Mouse (Mus musculus) embryonic facial prominence, embryonic 12.5 days (tissue): ENCODE results near the gene Camk2g. TPM values are rescaled to one million over a fixed set of nuclear protein-coding genes. Genes with fewer than 3 reads are reported as not detected.

Source experiments
- ATAC-seq: fragments of 200-750 bp; cut with Nextera tagmentation; 2 replicates; pipeline ENCODE4 v1.8.0; 2017; ENCODE audit not compliant: insufficient number of reproducible peaks, insufficient read depth, low FRiP score, low TSS enrichment
- H3K27ac ChIP-seq: fragments of 300-500 bp; sonication (generic); 2 replicates; pipeline ENCODE4 v1.5.1; 2016; ENCODE audit warnings: mild to moderate bottlenecking
- H3K27me3 ChIP-seq: fragments of 300-500 bp; sonication (generic); 2 replicates; pipeline ENCODE4 v1.6.1; 2016; ENCODE audit warnings: mild to moderate bottlenecking, moderate library complexity
- H3K36me3 ChIP-seq: fragments of 300-500 bp; sonication (generic); 2 replicates; pipeline ENCODE4 v1.6.1; 2016; ENCODE audit warnings: mild to moderate bottlenecking
- H3K4me1 ChIP-seq: fragments of 300-500 bp; sonication (generic); 2 replicates; pipeline ENCODE4 v1.6.1; 2016
- H3K4me2 ChIP-seq: fragments of 300-500 bp; sonication (generic); replicated peaks from 2 replicates; pipeline ENCODE4 v1.6.1; 2016; ENCODE audit warnings: mild to moderate bottlenecking, moderate library complexity
- H3K4me3 ChIP-seq: fragments of 300-500 bp; sonication (generic); 2 replicates; pipeline ENCODE4 v1.5.1; 2016; ENCODE audit warnings: mild to moderate bottlenecking
- H3K9ac ChIP-seq: fragments of 300-500 bp; sonication (generic); 2 replicates; pipeline ENCODE4 v1.6.1; 2016; ENCODE audit warnings: mild to moderate bottlenecking, moderate library complexity
- H3K9me3 ChIP-seq: fragments of 300-500 bp; sonication (generic); 2 replicates; pipeline ENCODE4 v1.6.1; 2016; ENCODE audit warnings: mild to moderate bottlenecking, moderate library complexity
- WGBS: fragments of 180-500 bp; shearing (Covaris S2); methylation state at CpG from one replicate; pipeline ENCODE4 v1.1.7; 2016; 5-methylcytosine and 5-hydroxymethylcytosine counted together
- polyA plus RNA-seq: library from polyadenylated mRNA; unstranded; fragments of >200 nt; fragmentation: Nextera tagmentation; extraction: Ambion mirVana; gene quantifications from 2 replicates; pipeline ENCODE4 v1.2.1, GENCODE M21; 2016

Gene Camk2g
- polyA plus RNA-seq, 1 experiment from 2014 or later, result 68.7 TPM

- Histone ChIP-seq H3K4me1 (0 out of 2 replicates have a peak, but pooled peaks cover 6% of the 10 kb centered on the region), H3K4me3 (no peak overlapping the region), H3K9me3 (no peaks in the 10 kb centered on the region), H3K4me2 (no peak overlapping the region), H3K27ac (no peak overlapping the region), H3K27me3 (no peaks in the 10 kb centered on the region), H3K9ac (no peak overlapping the region), H3K36me3 (no peaks in the 10 kb centered on the region)
- ATAC-seq, result 0 out of 2 replicates have a peak, but pooled peaks have one; percentile 32
- 88% methylated on average over 14 of the region's 14 CpGs for WGBS
Measured at GRCm38 (mm10) chr14:20806116-20806840, 12.4 kb upstream of the Camk2g start.

GRCm38 (mm10) chr14:20804964-20805672 lies 11.2 kb upstream of the Camk2g start:
- no peak overlapping the region for H3K4me3 ChIP-seq
- H3K9ac ChIP-seq, result no peak overlapping the region
- 80% methylated on average over 9 of the region's 9 CpGs for WGBS
- H3K27me3 ChIP-seq, result no peaks in the 10 kb centered on the region
- H3K27ac ChIP-seq, result no peak overlapping the region
- H3K4me1 ChIP-seq, result 0 out of 2 replicates have a peak, but pooled peaks cover 6% of the 10 kb centered on the region
- H3K36me3 ChIP-seq, result no peaks in the 10 kb centered on the region
- H3K9me3 ChIP-seq, result no peaks in the 10 kb centered on the region
- H3K4me2 ChIP-seq, result no peak overlapping the region
- ATAC-seq, result no peak

- no peak overlapping the region for H3K4me2 ChIP-seq
- ATAC-seq, result no peak
- H3K9me3 ChIP-seq, result no peaks in the 10 kb centered on the region
- no peak overlapping the region for H3K9ac ChIP-seq
- H3K27me3 ChIP-seq, result no peaks in the 10 kb centered on the region
- H3K4me1 ChIP-seq, result 0 out of 2 replicates have a peak, but pooled peaks cover 6% of the 10 kb centered on the region
- H3K4me3 ChIP-seq, result no peak overlapping the region
- H3K36me3 ChIP-seq, result no peaks in the 10 kb centered on the region
- H3K27ac ChIP-seq, result no peak overlapping the region
- 70% methylated on average over 5 of the region's 5 CpGs for WGBS
Measured at GRCm38 (mm10) chr14:20804481-20804880, 10.6 kb upstream of the Camk2g start.

GRCm38 (mm10) chr14:20803606-20803938 lies 9.7 kb upstream of the Camk2g start:
- no peak overlapping the region for H3K27ac ChIP-seq
- 5% methylated on average over 7 of the region's 7 CpGs for WGBS
- H3K27me3 ChIP-seq, result no peaks in the 10 kb centered on the region
- ATAC-seq, result peak; percentile 31; the same call in 1 of the 2 replicates
- no peak overlapping the region for H3K4me2 ChIP-seq
- no peak overlapping the region for H3K4me3 ChIP-seq
- 0 out of 2 replicates have a peak, but pooled peaks cover 6% of the 10 kb centered on the region for H3K4me1 ChIP-seq
- no peak overlapping the region for H3K9ac ChIP-seq
- no peaks in the 10 kb centered on the region for H3K36me3 ChIP-seq
- no peaks in the 10 kb centered on the region for H3K9me3 ChIP-seq

GRCm38 (mm10) chr14:20802926-20803605 lies 9.2 kb upstream of the Camk2g start:
- Histone ChIP-seq H3K27me3 (no peaks in the 10 kb centered on the region), H3K36me3 (no peaks in the 10 kb centered on the region), H3K9me3 (no peaks in the 10 kb centered on the region), H3K4me3 (no peak overlapping the region), H3K4me2 (no peak overlapping the region), H3K9ac (no peak overlapping the region), H3K4me1 (0 out of 2 replicates have a peak, but pooled peaks cover 6% of the 10 kb centered on the region), H3K27ac (no peak overlapping the region)
- ATAC-seq, result peak; percentile 42; the same call in 1 of the 2 replicates
- 42% methylated on average over 2 of the region's 2 CpGs for whole genome bisulfite sequencing

- Histone ChIP-seq H3K9me3 (no peaks in the 10 kb centered on the region), H3K4me3 (no peak overlapping the region), H3K4me2 (no peak overlapping the region), H3K9ac (no peak overlapping the region), H3K4me1 (peaks cover 18% of the 10 kb centered on the region), H3K36me3 (no peaks in the 10 kb centered on the region), H3K27me3 (no peaks in the 10 kb centered on the region), H3K27ac (no peak overlapping the region)
- no peak for ATAC-seq
- WGBS, result 9% methylated on average over 7 of the region's 7 CpGs
Measured at GRCm38 (mm10) chr14:20798761-20799160, 4.9 kb upstream of the Camk2g start.

- no peak overlapping the region for H3K27ac ChIP-seq
- 73% methylated on average over 6 of the region's 6 CpGs for WGBS
- no peak for ATAC-seq
- H3K9me3 ChIP-seq, result no peaks in the 10 kb centered on the region
- H3K36me3 ChIP-seq, result no peaks in the 10 kb centered on the region
- no peak overlapping the region for H3K4me2 ChIP-seq
- peaks cover 15% of the 10 kb centered on the region for H3K4me1 ChIP-seq
- H3K27me3 ChIP-seq, result no peaks in the 10 kb centered on the region
- H3K4me3 ChIP-seq, result no peak overlapping the region
- H3K9ac ChIP-seq, result no peak overlapping the region
Measured at GRCm38 (mm10) chr14:20798300-20798699, 4.4 kb upstream of the Camk2g start.

- H3K9me3 ChIP-seq, result no peaks in the 10 kb centered on the region
- H3K4me3 ChIP-seq, result no peak overlapping the region
- 60% methylated on average over 8 of the region's 8 CpGs for WGBS
- no peak for ATAC-seq
- no peak overlapping the region for H3K4me2 ChIP-seq
- H3K9ac ChIP-seq, result no peak overlapping the region
- peaks cover 28% of the 10 kb centered on the region for H3K4me1 ChIP-seq
- no peaks in the 10 kb centered on the region for H3K27me3 ChIP-seq
- no peak overlapping the region for H3K27ac ChIP-seq
- H3K36me3 ChIP-seq, result peaks cover 1% of the 10 kb centered on the region; the same call in 1 of the 2 replicates
Measured at GRCm38 (mm10) chr14:20796643-20797042, 2.8 kb upstream of the Camk2g start.

GRCm38 (mm10) chr14:20796170-20796569 lies 2.3 kb upstream of the Camk2g start:
- H3K4me1 ChIP-seq, result peaks cover 33% of the 10 kb centered on the region
- ATAC-seq, result no peak
- H3K4me3 ChIP-seq, result no peak overlapping the region
- H3K4me2 ChIP-seq, result no peak overlapping the region
- WGBS, result 66% methylated on average over 8 of the region's 8 CpGs
- H3K27ac ChIP-seq, result no peak overlapping the region
- no peak overlapping the region for H3K9ac ChIP-seq
- no peaks in the 10 kb centered on the region for H3K27me3 ChIP-seq
- H3K36me3 ChIP-seq, result peaks cover 6% of the 10 kb centered on the region
- H3K9me3 ChIP-seq, result no peaks in the 10 kb centered on the region

- no peak for ATAC-seq
- Histone ChIP-seq H3K36me3 (peaks cover 12% of the 10 kb centered on the region), H3K4me1 (peaks cover 37% of the 10 kb centered on the region), H3K4me3 (no peak overlapping the region), H3K9me3 (no peaks in the 10 kb centered on the region), H3K27ac (peak overlapping the region; percentile 25; the same call in 1 of the 2 replicates), H3K4me2 (peak overlapping the region; percentile 90; the same call in 1 of the 2 replicates), H3K9ac (no peak overlapping the region), H3K27me3 (no peaks in the 10 kb centered on the region)
- WGBS, result 32% methylated on average over 8 of the region's 9 CpGs
Measured at GRCm38 (mm10) chr14:20795423-20796152, 1.7 kb upstream of the Camk2g start.

GRCm38 (mm10) chr14:20794589-20794988 lies 701 bp upstream of the Camk2g start:
- no peak overlapping the region for H3K27ac ChIP-seq
- H3K9me3 ChIP-seq, result no peaks in the 10 kb centered on the region
- H3K4me2 ChIP-seq, result peak overlapping the region; percentile 90
- peaks cover 37% of the 10 kb centered on the region for H3K4me1 ChIP-seq
- H3K27me3 ChIP-seq, result no peaks in the 10 kb centered on the region
- peak overlapping the region; percentile 89 for H3K4me3 ChIP-seq
- peaks cover 22% of the 10 kb centered on the region for H3K36me3 ChIP-seq
- H3K9ac ChIP-seq, result peak overlapping the region; percentile 87
- no peak for ATAC-seq
- WGBS, result 8% methylated on average over 9 of the region's 9 CpGs
